Mouse (Mus musculus) forebrain, embryonic 11.5 days (tissue): ENCODE results near the gene Klhdc8b. TPM values are rescaled to one million over a fixed set of nuclear protein-coding genes. Genes with fewer than 3 reads are reported as not detected.
A peak's percentile ranks its signal among the peaks of the same experiment; 100 is the strongest.

Experiments
- ATAC-seq: fragments of 200-750 bp; cut with Nextera tagmentation; replicated peaks from 2 replicates; pipeline ENCODE4 v1.8.0; 2017; ENCODE audit warnings: moderate TSS enrichment; ENCODE audit not compliant: low FRiP score
- DNase-seq: peaks from one replicate; pipeline ENCODE4 v3.0.0-alpha.2; 2017; ENCODE audit warnings: low spot score
- H3K27ac ChIP-seq: fragments of 300-500 bp; sonication (generic); 2 replicates; pipeline ENCODE4 v1.5.1; 2014; ENCODE audit warnings: low read depth, low read length
- H3K27me3 ChIP-seq: fragments of 300-500 bp; sonication (generic); 2 replicates; pipeline ENCODE4 v1.6.1; 2014; ENCODE audit warnings: mild to moderate bottlenecking, low read length, mixed read lengths; ENCODE audit not compliant: control insufficient read depth, insufficient read depth
- H3K36me3 ChIP-seq: fragments of 300-500 bp; sonication (generic); 2 replicates; pipeline ENCODE4 v1.6.1; 2014; ENCODE audit warnings: mild to moderate bottlenecking, low read length, moderate library complexity, mixed read lengths; ENCODE audit not compliant: control insufficient read depth, insufficient read depth
- H3K4me1 ChIP-seq: fragments of 300-500 bp; sonication (generic); replicated peaks from 2 replicates; pipeline ENCODE4 v1.6.1; 2014; ENCODE audit warnings: low read length, mixed read lengths; ENCODE audit not compliant: control insufficient read depth, insufficient read depth
- H3K4me2 ChIP-seq: fragments of 300-500 bp; sonication (generic); 2 replicates; pipeline ENCODE4 v1.6.1; 2014; ENCODE audit warnings: low read depth, mild to moderate bottlenecking, low read length, moderate library complexity, mixed read lengths; ENCODE audit not compliant: severe bottlenecking
- H3K4me3 ChIP-seq: fragments of 300-500 bp; sonication (generic); 2 replicates; pipeline ENCODE4 v1.5.1; 2014; ENCODE audit warnings: low read depth, low read length
- H3K9ac ChIP-seq: fragments of 300-500 bp; sonication (generic); 2 replicates; pipeline ENCODE4 v1.6.1; 2014; ENCODE audit warnings: low read length
- H3K9me3 ChIP-seq: fragments of 300-500 bp; sonication (generic); 2 replicates; pipeline ENCODE4 v1.6.1; 2016; ENCODE audit warnings: low read length, mixed read lengths; ENCODE audit not compliant: control insufficient read depth
- WGBS: fragments of 180-500 bp; shearing (Covaris S2); extraction: QIAGEN DNeasy Blood & Tissue Kit; methylation state at CpG from one replicate; pipeline ENCODE4 v1.1.7; 2014; 5-methylcytosine and 5-hydroxymethylcytosine counted together
- polyA plus RNA-seq: library from polyadenylated mRNA; unstranded; fragments of >200 nt; fragmentation: Nextera tagmentation; extraction: Ambion mirVana; gene quantifications from 2 replicates; pipeline ENCODE4 v1.2.1, GENCODE M21; 2014

The Klhdc8b gene
- polyA plus RNA-seq, 1 experiment from 2014 or later: 49.5 TPM

DNA sequence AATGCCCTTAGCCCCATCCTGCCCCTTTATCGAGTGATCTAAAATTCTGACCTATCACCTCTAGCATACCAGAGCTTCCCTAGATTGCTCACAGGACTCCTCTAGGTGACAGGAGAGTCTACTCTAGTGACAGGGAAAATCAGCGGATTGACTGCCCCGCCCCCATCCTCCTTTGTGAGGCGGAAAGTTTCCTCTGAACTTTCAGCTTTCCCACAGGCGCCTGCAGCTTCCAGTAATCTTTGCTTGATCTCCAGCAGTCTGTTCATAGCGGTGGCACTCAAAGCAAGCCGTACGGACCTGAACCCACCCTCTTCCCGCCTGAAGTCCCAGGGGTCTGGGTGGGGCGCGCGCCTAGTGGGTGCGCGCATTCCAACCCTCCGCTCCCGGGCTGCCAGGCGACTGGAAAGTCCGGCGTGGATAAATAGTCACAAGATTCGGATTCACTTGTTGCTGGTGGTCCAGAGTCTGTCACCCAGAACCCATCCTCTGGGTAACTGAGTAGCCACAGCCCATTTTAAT, 17.3 kb upstream of the Klhdc8b start:
- under 1% methylated on average over 20 of the region's 20 CpGs for WGBS
- DNase-seq (peak; percentile 91), ATAC-seq (peak; percentile 75)
- Histone ChIP-seq H3K36me3 (no peaks in the 10 kb centered on the region; the same call in 1 of the 2 replicates), H3K27ac (peak overlapping the region; percentile 79), H3K4me1 (peaks cover 13% of the 10 kb centered on the region; the same call in 1 of the 2 replicates), H3K4me2 (peak overlapping the region; percentile 61), H3K27me3 (no peaks in the 10 kb centered on the region), H3K9ac (peak overlapping the region; percentile 61), H3K9me3 (no peaks in the 10 kb centered on the region), H3K4me3 (peak overlapping the region; percentile 37)

GRCm38 (mm10) chr9:108474528-108474927, 13.1 kb upstream of the Klhdc8b start:
- no peak for DNase-seq
- Histone ChIP-seq H3K4me1 (peaks cover 9% of the 10 kb centered on the region; the same call in 1 of the 2 replicates), H3K9ac (no peak overlapping the region), H3K4me3 (no peak overlapping the region), H3K27me3 (no peaks in the 10 kb centered on the region), H3K4me2 (no peak overlapping the region), H3K9me3 (no peaks in the 10 kb centered on the region), H3K27ac (no peak overlapping the region), H3K36me3 (no peaks in the 10 kb centered on the region)
- WGBS: 50% methylated on average over 1 of the region's 1 CpGs
- ATAC-seq: no peak

DNA sequence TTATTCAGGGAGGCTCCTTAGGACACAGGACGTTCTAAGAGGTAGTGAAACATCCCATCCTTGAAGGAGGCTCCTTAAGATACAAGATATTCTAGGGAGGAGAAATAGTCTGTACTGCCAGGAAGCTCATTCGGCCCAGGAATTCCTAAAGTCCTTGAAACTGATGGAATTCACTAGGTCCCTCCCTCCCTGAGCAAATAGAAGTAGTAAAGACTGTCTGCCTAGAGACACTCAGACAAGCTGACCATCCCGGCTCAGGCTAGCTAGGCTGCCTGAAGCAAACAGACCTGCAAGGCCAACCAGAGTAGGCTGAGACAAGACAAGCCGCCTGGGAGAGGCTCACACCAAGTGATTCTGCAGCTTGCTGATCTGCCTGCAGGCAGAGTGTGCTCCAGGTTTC, 8.5 kb upstream of the Klhdc8b start:
- no peaks in the 10 kb centered on the region for H3K4me1 ChIP-seq
- no peak overlapping the region for H3K9ac ChIP-seq
- DNase-seq: no peak
- no peak overlapping the region for H3K4me2 ChIP-seq
- H3K36me3 ChIP-seq: no peaks in the 10 kb centered on the region
- no peaks in the 10 kb centered on the region for H3K27me3 ChIP-seq
- no peaks in the 10 kb centered on the region for H3K9me3 ChIP-seq
- WGBS: 78% methylated on average over 4 of the region's 4 CpGs
- no peak overlapping the region for H3K27ac ChIP-seq
- ATAC-seq: no peak
- H3K4me3 ChIP-seq: no peak overlapping the region

DNA sequence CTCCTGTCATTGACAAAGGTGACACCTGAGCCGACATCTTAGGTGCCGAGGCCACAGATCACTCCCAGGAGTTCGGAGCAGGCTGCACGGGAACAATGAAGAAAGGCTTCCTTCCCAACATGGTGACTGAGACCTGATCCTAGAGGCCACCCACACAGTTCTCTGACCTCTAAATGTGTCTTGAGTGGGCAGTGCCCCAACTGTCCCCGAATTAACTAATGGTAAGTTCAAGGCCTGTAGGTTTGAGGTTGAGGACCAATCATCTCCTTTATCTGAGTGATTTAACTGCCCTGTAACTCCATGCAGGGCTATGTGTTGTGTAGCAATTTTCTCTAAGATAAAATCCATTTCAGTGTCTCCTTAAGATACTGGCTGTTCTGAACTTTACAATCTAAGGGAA, 8.0 kb upstream of the Klhdc8b start:
- H3K27me3 ChIP-seq: no peaks in the 10 kb centered on the region
- H3K9ac ChIP-seq: no peak overlapping the region
- no peaks in the 10 kb centered on the region for H3K4me1 ChIP-seq
- no peaks in the 10 kb centered on the region for H3K9me3 ChIP-seq
- no peak overlapping the region for H3K4me3 ChIP-seq
- ATAC-seq (no peak), DNase-seq (no peak)
- no peak overlapping the region for H3K27ac ChIP-seq
- WGBS: 81% methylated on average over 5 of the region's 5 CpGs
- no peak overlapping the region for H3K4me2 ChIP-seq
- H3K36me3 ChIP-seq: no peaks in the 10 kb centered on the region

- H3K27me3 ChIP-seq: no peaks in the 10 kb centered on the region
- ATAC-seq (no peak), DNase-seq (no peak)
- 90% methylated on average over 2 of the region's 2 CpGs for WGBS
- H3K9me3 ChIP-seq: no peaks in the 10 kb centered on the region
- no peak overlapping the region for H3K27ac ChIP-seq
- no peak overlapping the region for H3K4me2 ChIP-seq
- H3K4me1 ChIP-seq: peaks cover 2% of the 10 kb centered on the region; the same call in 1 of the 2 replicates
- H3K36me3 ChIP-seq: peaks cover 12% of the 10 kb centered on the region; the same call in 1 of the 2 replicates
- no peak overlapping the region for H3K9ac ChIP-seq
- no peak overlapping the region for H3K4me3 ChIP-seq
These were observed 4.8 kb upstream of the Klhdc8b start for GRCm38 (mm10) chr9:108466219-108466618.

DNA sequence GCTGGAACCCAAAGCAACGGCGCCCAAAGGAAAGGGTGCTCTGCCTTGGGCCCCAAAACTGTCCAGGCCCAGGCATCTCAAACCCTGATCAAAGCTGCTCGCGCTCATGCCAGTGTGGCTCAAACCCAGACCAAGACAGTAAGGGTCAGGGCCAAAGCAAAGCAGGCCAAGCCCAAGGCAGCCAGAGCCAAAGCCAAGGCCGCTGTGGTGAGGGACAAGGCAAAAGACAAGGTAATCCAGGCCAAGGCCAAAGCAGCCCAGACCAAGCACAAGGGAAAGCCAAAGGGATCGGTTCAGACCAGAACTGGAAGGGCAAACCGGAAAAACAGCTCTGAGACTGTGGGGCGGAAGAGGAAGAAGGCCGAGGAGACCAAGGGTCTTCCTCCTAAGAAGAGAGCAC, 2.3 kb upstream of the Klhdc8b start:
- no peak overlapping the region for H3K4me3 ChIP-seq
- DNase-seq (no peak), ATAC-seq (no peak)
- 97% methylated on average over 9 of the region's 9 CpGs for WGBS
- no peak overlapping the region for H3K27ac ChIP-seq
- peaks cover 4% of the 10 kb centered on the region; the same call in 1 of the 2 replicates for H3K4me1 ChIP-seq
- H3K27me3 ChIP-seq: no peaks in the 10 kb centered on the region
- no peak overlapping the region for H3K9ac ChIP-seq
- peaks cover 12% of the 10 kb centered on the region; the same call in 1 of the 2 replicates for H3K36me3 ChIP-seq
- no peak overlapping the region for H3K4me2 ChIP-seq
- no peaks in the 10 kb centered on the region for H3K9me3 ChIP-seq

- no peak overlapping the region for H3K4me3 ChIP-seq
- DNase-seq: no peak
- H3K27me3 ChIP-seq: no peaks in the 10 kb centered on the region
- peaks cover 12% of the 10 kb centered on the region; the same call in 1 of the 2 replicates for H3K36me3 ChIP-seq
- no peak for ATAC-seq
- WGBS: 96% methylated on average over 10 of the region's 10 CpGs
- no peak overlapping the region for H3K4me2 ChIP-seq
- H3K4me1 ChIP-seq: peaks cover 4% of the 10 kb centered on the region; the same call in 1 of the 2 replicates
- H3K9me3 ChIP-seq: no peaks in the 10 kb centered on the region
- no peak overlapping the region for H3K27ac ChIP-seq
- H3K9ac ChIP-seq: no peak overlapping the region
These were observed 811 bp upstream of the Klhdc8b start for GRCm38 (mm10) chr9:108462192-108462591.

GRCm38 (mm10) chr9:108461675-108462074, 294 bp upstream of the Klhdc8b start:
- DNase-seq (no peak), ATAC-seq (no peak)
- Histone ChIP-seq H3K27ac (no peak overlapping the region), H3K9me3 (no peaks in the 10 kb centered on the region), H3K27me3 (no peaks in the 10 kb centered on the region), H3K4me1 (peaks cover 4% of the 10 kb centered on the region; the same call in 1 of the 2 replicates), H3K9ac (peak overlapping the region; percentile 86; the same call in 1 of the 2 replicates), H3K36me3 (peaks cover 12% of the 10 kb centered on the region; the same call in 1 of the 2 replicates), H3K4me2 (peak overlapping the region; percentile 92), H3K4me3 (peak overlapping the region; percentile 91)
- 88% methylated on average over 5 of the region's 5 CpGs for WGBS
